Mouse (Mus musculus): ENCODE data around the gene Rgs7bp.

- no peak for TF ChIP-seq EP300 (IDR thresholded peaks at IDR 0.05; ENCODE audit: low read length)
- TF ChIP-seq HCFC1 (IDR thresholded peaks at IDR 0.05; ENCODE audit: low read depth, low read length), result no peak
- TF ChIP-seq MYC (IDR thresholded peaks at IDR 0.05; ENCODE audit: low read depth, low read length), result no peak
- TF ChIP-seq CTCF (conservative IDR thresholded peaks at IDR 0.05 in 1 of 2, IDR thresholded peaks at IDR 0.05 in 1 of 2; ENCODE audit: low read depth in 2 of 2, low read length in 2 of 2), result no peak; a peak in 1 of 4 replicates
- TF ChIP-seq USF1 (IDR thresholded peaks at IDR 0.05; ENCODE audit: low read depth, low read length), result no peak
- no peak for TF ChIP-seq CHD2 (IDR thresholded peaks at IDR 0.05; ENCODE audit: low read length)
- TF ChIP-seq POLR2AphosphoS2 (IDR thresholded peaks at IDR 0.05; ENCODE audit: low read depth, low read length), result no peak
- no peak for TF ChIP-seq ZC3H11A (IDR thresholded peaks at IDR 0.05; ENCODE audit: low read depth, low read length)
- TF ChIP-seq POLR2A (IDR thresholded peaks at IDR 0.05; ENCODE audit: low read depth, low read length), result no peak
- no peak for TF ChIP-seq ETS1 (conservative IDR thresholded peaks at IDR 0.05; ENCODE audit: low read depth, low read length)
- TF ChIP-seq BHLHE40 (IDR thresholded peaks at IDR 0.05; ENCODE audit: low read depth, low read length), result no peak
- TF ChIP-seq MEF2A (IDR thresholded peaks at IDR 0.05; ENCODE audit: borderline replicate concordance, low read depth, low read length), result no peak
- no peak for TF ChIP-seq SMC3 (IDR thresholded peaks at IDR 0.05; ENCODE audit: low read depth, low read length)
- TF ChIP-seq TCF12 (IDR thresholded peaks at IDR 0.05; ENCODE audit: low read depth, low read length), result no peak
Observed at GRCm38 (mm10) chr13:105048662-105049061, 6.1 kb downstream of the Rgs7bp start.

All from CH12.LX (cell line).